Mouse (Mus musculus) layer of hippocampus, adult 2 months (tissue): ENCODE results near the gene Syngr2. TPM values are rescaled to one million over a fixed set of nuclear protein-coding genes. Genes with fewer than 3 reads are reported as not detected.
A peak's percentile ranks its signal among the peaks of the same experiment; 100 is the strongest.

Experiments
- DNase-seq, 2 experiments: peaks; one replicate each; pipeline ENCODE4 v3.0.0; 2022; ENCODE audit warnings: low spot score in 2 of 2
- H3K27ac ChIP-seq: fragments of 200-600 bp; 2 replicates; pipeline ENCODE4 v1.8.1; 2022
- H3K4me3 ChIP-seq: fragments of 200-600 bp; 2 replicates; pipeline ENCODE4 v1.8.1; 2022; ENCODE audit warnings: mild to moderate bottlenecking
- CTCF ChIP-seq: fragments of 200-600 bp; conservative IDR thresholded peaks from 2 replicates; pipeline ENCODE4 v1.8.1; 2022; ENCODE audit warnings: antibody characterized with exemption, mild to moderate bottlenecking, moderate library complexity
- total RNA-seq, 2 experiments: library from RNA; stranded (reverse); gene quantifications; 2 replicates each; pipeline ENCODE4 v1.2.3; 2021

The Syngr2 gene
- total RNA-seq, 2 experiments from 2014 or later, result 10.2 to 13.4 TPM

- no peak for DNase-seq
- TF ChIP-seq CTCF, result 0 out of 2 replicates have a peak, but pooled peaks have one; percentile 6
These were observed 33.9 kb upstream of the Syngr2 start for GRCm38 (mm10) chr11:117775540-117775939.

GRCm38 (mm10) chr11:117776085-117776792, 33.2 kb upstream of the Syngr2 start:
- Histone ChIP-seq H3K27ac (no peak overlapping the region), H3K4me3 (no peak overlapping the region)
- DNase-seq, result no peak
- TF ChIP-seq CTCF, result no peak

More at GRCm38 (mm10) chr11:117775540-117775939, 33.9 kb upstream of the Syngr2 start:
- Histone ChIP-seq H3K27ac (no peak overlapping the region), H3K4me3 (no peak overlapping the region)

- Histone ChIP-seq H3K4me3 (no peak overlapping the region), H3K27ac (no peak overlapping the region)
- DNase-seq, result no peak
- TF ChIP-seq CTCF, result no peak
These were observed 32.4 kb upstream of the Syngr2 start for GRCm38 (mm10) chr11:117777111-117777510.

- no peak overlapping the region for H3K4me3 ChIP-seq
- H3K27ac ChIP-seq, result no peak overlapping the region; the same call in 1 of the 2 replicates
- TF ChIP-seq CTCF, result no peak
- no peak for DNase-seq
These were observed 31.4 kb upstream of the Syngr2 start for GRCm38 (mm10) chr11:117778031-117778430.

- TF ChIP-seq CTCF, result no peak
- Histone ChIP-seq H3K4me3 (peak overlapping the region; percentile 50), H3K27ac (peak overlapping the region; percentile 89)
- no peak for DNase-seq
These were observed 30.5 kb upstream of the Syngr2 start for GRCm38 (mm10) chr11:117778851-117779433.

- peak overlapping the region; percentile 50 for H3K4me3 ChIP-seq
- no peak for DNase-seq
These were observed 29.9 kb upstream of the Syngr2 start for GRCm38 (mm10) chr11:117779434-117780198.

GRCm38 (mm10) chr11:117780199-117780515, 29.3 kb upstream of the Syngr2 start:
- TF ChIP-seq CTCF, result no peak
- DNase-seq, result no peak
- Histone ChIP-seq H3K27ac (peak overlapping the region; percentile 89), H3K4me3 (peak overlapping the region; percentile 50)

More at GRCm38 (mm10) chr11:117779434-117780198, 29.9 kb upstream of the Syngr2 start:
- peak overlapping the region; percentile 89 for H3K27ac ChIP-seq
- TF ChIP-seq CTCF, result no peak

GRCm38 (mm10) chr11:117780582-117781111, 28.8 kb upstream of the Syngr2 start:
- TF ChIP-seq CTCF, result peak; percentile 26
- Histone ChIP-seq H3K4me3 (peak overlapping the region; percentile 50), H3K27ac (peak overlapping the region; percentile 89)
- no peak for DNase-seq

- no peak for TF ChIP-seq CTCF
- DNase-seq, result no peak
- H3K4me3 ChIP-seq, result no peak overlapping the region; the same call in 1 of the 2 replicates
- peak overlapping the region; percentile 89; the same call in 1 of the 2 replicates for H3K27ac ChIP-seq
These were observed 28.2 kb upstream of the Syngr2 start for GRCm38 (mm10) chr11:117781199-117781821.

- Histone ChIP-seq H3K4me3 (peak within 1 kb of the TSS; percentile 50), H3K27ac (peak within 1 kb of the TSS; percentile 89)
- no peak for TF ChIP-seq CTCF
- no peak for DNase-seq
These were observed 27.3 kb upstream of the Syngr2 start, which contains the start of the genes Tmc8 and Tmc6 for GRCm38 (mm10) chr11:117781993-117782704. TSS of gene Tmc8 (plus strand) at chr11:117782076. TSS of gene Tmc6 (minus strand) at chr11:117782198.

GRCm38 (mm10) chr11:117782705-117783034, 26.8 kb upstream of the Syngr2 start:
- TF ChIP-seq CTCF, result no peak

GRCm38 (mm10) chr11:117783089-117783488, 26.4 kb upstream of the Syngr2 start:
- peak overlapping the region; percentile 43 for H3K4me3 ChIP-seq
- DNase-seq, result no peak
- peak; percentile 91 for TF ChIP-seq CTCF
- peak overlapping the region; percentile 52 for H3K27ac ChIP-seq

More at GRCm38 (mm10) chr11:117782705-117783034, 26.8 kb upstream of the Syngr2 start:
- H3K4me3 ChIP-seq, result peak overlapping the region; percentile 43
- no peak for DNase-seq
- peak overlapping the region; percentile 52 for H3K27ac ChIP-seq
